Mouse (Mus musculus) cerebellum, postnatal 10 days (tissue): ENCODE results near the gene Insl5.

ENCODE experiments used
- DNase-seq, 2 experiments: peaks; one replicate each; pipeline ENCODE4 v3.0.0; 2021; ENCODE audit warnings: mixed read lengths in 2 of 2

Insl5 gene

GRCm38 (mm10) chr4:103026621-103027020, at the start of gene Insl5:
Gene Insl5, minus strand, starts transcription at chr4:103026842.
- DNase-seq: no peak

- DNase-seq: no peak
Measured at GRCm38 (mm10) chr4:103070631-103071030, 44.0 kb upstream of the Insl5 start.

- no peak for DNase-seq
Measured at GRCm38 (mm10) chr4:103067906-103068655, 41.4 kb upstream of the Insl5 start.

- no peak for DNase-seq
Measured at GRCm38 (mm10) chr4:103064976-103065375, 38.3 kb upstream of the Insl5 start.

- no peak for DNase-seq
Measured at GRCm38 (mm10) chr4:103064421-103064820, 37.8 kb upstream of the Insl5 start.

- no peak for DNase-seq
Measured at GRCm38 (mm10) chr4:103056909-103057308, 30.3 kb upstream of the Insl5 start.

- peak; percentile 36 to 50 for DNase-seq
Measured at GRCm38 (mm10) chr4:103048046-103048445, 21.4 kb upstream of the Insl5 start.

GRCm38 (mm10) chr4:103042997-103043396, 16.4 kb upstream of the Insl5 start:
- peak in 1 of 2 experiments; percentile 10 for DNase-seq

- DNase-seq: no peak
Measured at GRCm38 (mm10) chr4:103039838-103040191, 13.2 kb upstream of the Insl5 start.

- DNase-seq: no peak
Measured at GRCm38 (mm10) chr4:103039103-103039837, 12.6 kb upstream of the Insl5 start.

- no peak for DNase-seq
Measured at GRCm38 (mm10) chr4:103028177-103029088, 1.8 kb upstream of the Insl5 start.

GRCm38 (mm10) chr4:103027745-103028144, 1.1 kb upstream of the Insl5 start:
- no peak for DNase-seq

- no peak for DNase-seq
Measured at GRCm38 (mm10) chr4:103013490-103013889, 13.2 kb downstream of the Insl5 start.

GRCm38 (mm10) chr4:103011823-103012222, 14.8 kb downstream of the Insl5 start:
- DNase-seq: no peak

- DNase-seq: no peak
Measured at GRCm38 (mm10) chr4:103010734-103011133, 15.9 kb downstream of the Insl5 start.

GRCm38 (mm10) chr4:103006943-103007418, 19.7 kb downstream of the Insl5 start:
- peak in 1 of 2 experiments; percentile 19 for DNase-seq

GRCm38 (mm10) chr4:103006266-103006665, 20.4 kb downstream of the Insl5 start:
- no peak for DNase-seq

GRCm38 (mm10) chr4:103005190-103005945, 21.3 kb downstream of the Insl5 start:
- no peak for DNase-seq

- DNase-seq: no peak
Measured at GRCm38 (mm10) chr4:103004681-103005080, 22.0 kb downstream of the Insl5 start.

GRCm38 (mm10) chr4:102991685-102992084, 35.0 kb downstream of the Insl5 start:
- DNase-seq: no peak

- DNase-seq: no peak
Measured at GRCm38 (mm10) chr4:102990595-102991340, 35.9 kb downstream of the Insl5 start.
